Mouse (Mus musculus): ENCODE data around the gene Man2c1. TPM values are rescaled to one million over a fixed set of nuclear protein-coding genes. Genes with fewer than 3 reads are reported as not detected.

Gene Man2c1
- total and polyA plus RNA-seq, 2 experiments from 2014 or later: 64.3 to 145 TPM

DNA sequence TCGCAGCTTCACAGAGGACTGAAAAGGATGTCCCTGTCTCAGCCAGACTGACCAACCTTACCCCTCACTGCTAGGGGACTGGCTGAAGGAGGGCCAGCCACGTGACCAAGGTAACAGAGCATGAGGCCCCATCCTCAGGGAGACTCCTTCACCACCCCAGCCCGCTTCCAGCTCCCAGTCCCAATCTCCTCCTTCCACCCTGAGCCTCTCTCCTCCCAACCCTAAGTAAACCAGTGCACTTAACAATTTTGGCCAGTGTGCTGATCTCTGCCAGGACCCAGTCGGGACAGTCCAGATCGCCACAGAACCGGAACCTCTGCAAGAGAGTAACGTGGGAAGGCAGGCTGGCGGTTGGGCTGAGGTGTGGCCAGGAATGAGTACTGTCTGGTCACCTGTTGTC lies 26.3 kb downstream of the Man2c1 start:
- TF ChIP-seq CTCF (IDR thresholded peaks at IDR 0.05; ENCODE audit: low read depth): no peak
- peaks cover 17% of the 10 kb centered on the region for H3K36me3 ChIP-seq (ENCODE audit: insufficient read depth)
- DNase-seq (no peak), ATAC-seq (no peak)
- H3K27me3 ChIP-seq (ENCODE audit: insufficient read depth, low read length): no peaks in the 10 kb centered on the region
- H3K27ac ChIP-seq (ENCODE audit: low read depth, low read length): no peak overlapping the region
- H3K4me2 ChIP-seq (ENCODE audit: low read depth): peak overlapping the region; percentile 81
- WGBS: 90% methylated on average over 8 of the region's 8 CpGs
- 0 out of 2 replicates have a peak overlapping the region, but pooled peaks have one; percentile 72 for H3K9ac ChIP-seq
- H3K4me3 ChIP-seq (ENCODE audit: low read depth, low read length): no peak overlapping the region; the same call in 1 of the 2 replicates
- no peaks in the 10 kb centered on the region for H3K9me3 ChIP-seq (ENCODE audit: low read length)
- peaks cover 7% of the 10 kb centered on the region for H3K4me1 ChIP-seq (ENCODE audit: insufficient read depth)

DNA sequence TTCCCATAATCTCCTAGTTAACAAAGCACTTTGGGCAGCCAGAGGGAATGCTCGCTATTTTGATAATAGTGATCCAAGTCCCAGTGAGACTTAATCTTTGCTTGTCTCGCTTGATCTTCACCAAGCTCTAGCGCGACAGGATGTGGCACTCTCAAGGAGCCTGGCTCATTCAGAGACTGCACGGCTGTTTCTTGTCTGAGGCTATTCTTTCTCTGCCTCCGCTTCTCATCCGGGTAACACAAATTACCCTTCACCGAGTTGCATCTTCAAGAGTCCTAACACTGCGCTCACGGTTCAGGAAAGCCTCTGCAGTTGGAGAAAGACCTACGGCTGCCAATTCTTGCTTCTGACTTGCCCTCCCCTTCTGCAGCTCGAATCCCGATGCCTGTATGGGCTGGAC lies 27.0 kb downstream of the Man2c1 start:
- peak overlapping the region; percentile 80 for H3K27ac ChIP-seq (ENCODE audit: low read depth, low read length)
- 31% methylated on average over 13 of the region's 13 CpGs for WGBS
- TF ChIP-seq CTCF (IDR thresholded peaks at IDR 0.05; ENCODE audit: low read depth): no peak
- H3K4me2 ChIP-seq (ENCODE audit: low read depth): peak overlapping the region; percentile 81
- H3K9ac ChIP-seq: peak overlapping the region; percentile 72
- H3K27me3 ChIP-seq (ENCODE audit: insufficient read depth, low read length): no peaks in the 10 kb centered on the region
- no peak for DNase-seq
- H3K4me1 ChIP-seq (ENCODE audit: insufficient read depth): peaks cover 7% of the 10 kb centered on the region
- H3K9me3 ChIP-seq (ENCODE audit: low read length): no peaks in the 10 kb centered on the region
- ATAC-seq: peak; percentile 17; the same call in 1 of the 2 replicates
- peak overlapping the region; percentile 64 for H3K4me3 ChIP-seq (ENCODE audit: low read depth, low read length)
- H3K36me3 ChIP-seq (ENCODE audit: insufficient read depth): peaks cover 17% of the 10 kb centered on the region

DNA sequence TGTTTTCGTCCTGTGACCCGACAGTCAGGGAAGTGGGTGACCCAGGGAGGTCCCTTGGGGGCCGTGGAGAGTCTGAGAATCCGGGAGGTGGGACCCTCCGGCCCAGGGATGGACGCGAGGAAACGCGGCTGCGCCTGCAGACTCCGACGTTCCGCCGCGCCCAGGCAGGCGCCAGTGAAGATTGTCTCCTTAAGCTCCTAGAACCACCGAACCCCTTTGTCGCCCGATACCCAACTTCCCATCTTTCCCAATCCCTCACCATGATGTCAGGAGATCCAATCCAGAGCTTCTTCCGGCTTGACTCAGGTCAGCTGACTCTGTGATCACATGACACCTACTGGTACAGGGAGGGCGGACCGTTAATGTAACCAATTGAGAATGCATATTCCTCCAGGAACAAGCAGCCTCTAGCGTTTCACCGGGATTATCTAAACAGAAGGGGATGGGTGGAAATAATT lies 27.6 kb downstream of the Man2c1 start, which contains the start of gene Commd4:
TSS of gene Commd4 (minus strand) at position 319 of the 458 bp plus-strand sequence.
- Histone ChIP-seq H3K4me2 (ENCODE audit: low read depth) (peak within 1 kb of the TSS; percentile 81), H3K27me3 (ENCODE audit: insufficient read depth, low read length) (no peaks in the 10 kb centered on the region), H3K4me3 (ENCODE audit: low read depth, low read length) (peak within 1 kb of the TSS; percentile 64), H3K36me3 (ENCODE audit: insufficient read depth) (peaks cover 17% of the 10 kb centered on the region), H3K9me3 (ENCODE audit: low read length) (no peaks in the 10 kb centered on the region), H3K9ac (peak within 1 kb of the TSS; percentile 72), H3K4me1 (ENCODE audit: insufficient read depth) (peaks cover 7% of the 10 kb centered on the region), H3K27ac (ENCODE audit: low read depth, low read length) (peak within 1 kb of the TSS; percentile 80)
- under 1% methylated on average over 24 of the region's 24 CpGs for WGBS
- ATAC-seq (peak; percentile 97), DNase-seq (peak; percentile 97)
- peak; percentile 42 for TF ChIP-seq CTCF (IDR thresholded peaks at IDR 0.05; ENCODE audit: low read depth)

DNA sequence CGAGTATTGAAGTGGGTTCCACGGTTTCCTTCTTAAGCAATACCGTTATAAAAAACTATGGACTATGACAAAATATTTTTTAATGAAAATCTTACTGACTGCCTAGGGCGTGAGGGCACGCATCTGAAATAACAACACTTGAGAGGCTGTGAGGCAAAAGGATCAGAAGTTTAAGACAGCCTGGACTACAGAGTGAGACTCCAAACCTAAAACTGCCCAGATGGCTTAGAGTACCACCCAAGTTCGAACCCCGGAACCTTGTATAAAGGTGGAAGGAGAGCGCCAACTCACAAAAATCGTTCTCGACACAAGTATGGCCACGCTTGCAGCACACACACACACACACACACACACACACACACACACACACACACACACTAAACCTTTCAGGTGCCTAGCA lies 28.0 kb downstream of the Man2c1 start:
- Histone ChIP-seq H3K9me3 (ENCODE audit: low read length) (no peaks in the 10 kb centered on the region), H3K27ac (ENCODE audit: low read depth, low read length) (0 out of 2 replicates have a peak overlapping the region, but pooled peaks have one; percentile 24), H3K9ac (peak overlapping the region; percentile 36; the same call in 1 of the 2 replicates), H3K36me3 (ENCODE audit: insufficient read depth) (peaks cover 17% of the 10 kb centered on the region), H3K4me2 (ENCODE audit: low read depth) (peak overlapping the region; percentile 81), H3K4me3 (ENCODE audit: low read depth, low read length) (peak overlapping the region; percentile 64), H3K4me1 (ENCODE audit: insufficient read depth) (peaks cover 7% of the 10 kb centered on the region), H3K27me3 (ENCODE audit: insufficient read depth, low read length) (no peaks in the 10 kb centered on the region)
- DNase-seq (no peak), ATAC-seq (no peak)
- 36% methylated on average over 11 of the region's 11 CpGs for WGBS
- TF ChIP-seq CTCF (IDR thresholded peaks at IDR 0.05; ENCODE audit: low read depth): no peak

DNA sequence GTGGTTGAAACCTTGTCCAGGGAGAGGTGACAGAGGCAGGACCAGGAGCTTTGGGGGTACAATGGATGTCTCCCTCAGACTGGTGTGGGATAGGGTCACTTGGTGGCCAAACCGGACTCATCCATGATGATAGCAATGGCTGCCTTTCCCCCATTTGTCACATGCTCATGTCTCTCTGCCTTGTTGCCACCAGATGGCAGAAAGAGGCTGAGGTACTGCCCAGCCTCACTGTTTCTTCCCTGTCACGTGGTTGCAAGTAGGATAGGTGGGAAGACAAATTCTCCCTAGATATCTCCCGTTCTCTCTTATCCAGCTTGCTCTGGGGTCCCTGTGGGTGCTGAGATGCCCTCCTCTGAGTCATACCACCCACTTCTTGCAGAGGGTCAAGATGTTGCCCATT lies 32.0 kb downstream of the Man2c1 start:
- ATAC-seq (no peak), DNase-seq (peak; percentile 43)
- Histone ChIP-seq H3K36me3 (ENCODE audit: insufficient read depth) (no peaks in the 10 kb centered on the region), H3K4me2 (ENCODE audit: low read depth) (no peak overlapping the region), H3K9ac (no peak overlapping the region), H3K9me3 (ENCODE audit: low read length) (no peaks in the 10 kb centered on the region), H3K4me3 (ENCODE audit: low read depth, low read length) (no peak overlapping the region), H3K27ac (ENCODE audit: low read depth, low read length) (no peak overlapping the region), H3K27me3 (ENCODE audit: insufficient read depth, low read length) (no peaks in the 10 kb centered on the region), H3K4me1 (ENCODE audit: insufficient read depth) (no peaks in the 10 kb centered on the region; the same call in 1 of the 2 replicates)
- peak; percentile 73 for TF ChIP-seq CTCF (IDR thresholded peaks at IDR 0.05; ENCODE audit: low read depth)
- 18% methylated on average over 3 of the region's 3 CpGs for WGBS

DNA sequence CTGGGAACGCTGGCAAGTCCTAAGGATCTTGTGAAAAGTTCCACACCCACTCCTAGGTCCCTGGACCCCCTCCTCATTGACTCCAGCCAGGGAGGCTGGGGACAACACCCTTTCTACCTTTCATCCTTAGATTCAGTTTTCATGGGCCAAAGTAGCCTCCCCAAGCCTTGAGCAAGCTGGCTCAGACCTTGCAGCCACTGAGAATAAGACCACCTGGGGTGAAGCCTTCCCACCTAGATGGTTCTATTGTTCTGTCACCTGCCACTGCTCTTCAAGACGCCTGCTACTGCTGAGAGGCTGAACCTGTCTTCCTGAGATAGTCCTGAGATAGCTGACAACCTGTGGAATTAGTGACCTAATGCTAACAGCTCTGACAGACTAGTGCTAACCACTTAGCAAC lies 32.6 kb downstream of the Man2c1 start:
- H3K36me3 ChIP-seq (ENCODE audit: insufficient read depth): no peaks in the 10 kb centered on the region
- no peaks in the 10 kb centered on the region for H3K4me1 ChIP-seq (ENCODE audit: insufficient read depth)
- no peak overlapping the region for H3K4me2 ChIP-seq (ENCODE audit: low read depth)
- TF ChIP-seq CTCF (IDR thresholded peaks at IDR 0.05; ENCODE audit: low read depth): no peak
- no peak overlapping the region for H3K9ac ChIP-seq
- no peak overlapping the region for H3K4me3 ChIP-seq (ENCODE audit: low read depth, low read length)
- no peaks in the 10 kb centered on the region for H3K9me3 ChIP-seq (ENCODE audit: low read length)
- no peak for DNase-seq
- no peaks in the 10 kb centered on the region for H3K27me3 ChIP-seq (ENCODE audit: insufficient read depth, low read length)
- ATAC-seq: no peak
- WGBS: 39% methylated on average over 2 of the region's 2 CpGs
- H3K27ac ChIP-seq (ENCODE audit: low read depth, low read length): no peak overlapping the region

DNA sequence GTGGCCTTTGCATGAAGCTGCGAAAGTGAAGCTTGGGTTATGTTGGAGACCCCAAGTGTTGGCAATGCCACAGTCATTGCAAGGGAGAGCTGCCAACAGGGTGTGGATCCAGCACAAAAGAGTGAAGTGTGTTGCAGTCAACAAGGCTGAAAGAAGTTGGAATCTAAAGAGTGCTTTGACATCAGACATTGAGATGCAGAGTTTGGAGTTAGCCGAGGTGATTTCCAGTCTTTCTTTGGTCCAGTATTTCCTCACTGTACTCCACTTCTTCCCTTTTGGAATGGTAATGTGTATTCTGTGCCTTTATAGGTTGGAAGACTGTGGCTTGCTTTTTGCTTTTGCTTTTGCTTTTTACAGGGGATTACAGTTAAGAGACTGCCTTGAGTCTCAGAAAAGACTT lies 35.7 kb downstream of the Man2c1 start:
- H3K36me3 ChIP-seq (ENCODE audit: insufficient read depth): no peaks in the 10 kb centered on the region
- H3K4me2 ChIP-seq (ENCODE audit: low read depth): no peak overlapping the region
- no peaks in the 10 kb centered on the region for H3K4me1 ChIP-seq (ENCODE audit: insufficient read depth)
- ATAC-seq (no peak), DNase-seq (no peak)
- no peak for TF ChIP-seq CTCF (IDR thresholded peaks at IDR 0.05; ENCODE audit: low read depth)
- no peaks in the 10 kb centered on the region for H3K9me3 ChIP-seq (ENCODE audit: low read length)
- H3K27me3 ChIP-seq (ENCODE audit: insufficient read depth, low read length): no peaks in the 10 kb centered on the region
- WGBS: 74% methylated on average over 2 of the region's 2 CpGs
- H3K27ac ChIP-seq (ENCODE audit: low read depth, low read length): no peak overlapping the region
- H3K9ac ChIP-seq: no peak overlapping the region
- H3K4me3 ChIP-seq (ENCODE audit: low read depth, low read length): no peak overlapping the region

Data from forebrain, postnatal 0 days (tissue).